Mouse (Mus musculus) C2C12 (cell line): ENCODE results near the gene Cdk5r1. TPM values are rescaled to one million over a fixed set of nuclear protein-coding genes. Genes with fewer than 3 reads are reported as not detected.

Source experiments
- H3K27me3 ChIP-seq: one replicate; pipeline ENCODE4 v1.6.1; 2011; ENCODE audit not compliant: control insufficient read depth, insufficient read depth, insufficient read length
- H3K36me3 ChIP-seq: one replicate; pipeline ENCODE4 v1.6.1; 2011; ENCODE audit not compliant: control insufficient read depth, insufficient read depth
- H3K4me3 ChIP-seq: one replicate; pipeline ENCODE4 v1.5.1; 2011; ENCODE audit warnings: mild to moderate bottlenecking, control low read depth; ENCODE audit not compliant: poor library complexity, insufficient read depth, severe bottlenecking
- H3K79me2 ChIP-seq: one replicate; pipeline ENCODE4 v1.6.1; 2011; ENCODE audit not compliant: control insufficient read depth, insufficient read depth
- H3K79me3 ChIP-seq: one replicate; pipeline ENCODE4 v1.6.1; 2011; ENCODE audit warnings: low read depth, control low read depth
- H3ac ChIP-seq: one replicate; pipeline ENCODE3; 2011; ENCODE audit warnings: low read depth; ENCODE audit not compliant: control insufficient read depth, insufficient read length
- CEBPB ChIP-seq: IDR thresholded peaks from one replicate; pipeline ENCODE4 v1.6.1; 2011; ENCODE audit warnings: low read depth, mild to moderate bottlenecking, control low read depth, moderate library complexity
- CTCF ChIP-seq: IDR thresholded peaks from one replicate; pipeline ENCODE4 v1.5.1; 2011; ENCODE audit not compliant: control insufficient read depth, insufficient read depth, insufficient read length
- FOSL1 ChIP-seq: IDR thresholded peaks from one replicate; pipeline ENCODE4 v1.8.0; 2011; ENCODE audit warnings: mild to moderate bottlenecking, low read length; ENCODE audit not compliant: poor library complexity, insufficient read depth, severe bottlenecking
- MAX ChIP-seq: IDR thresholded peaks from one replicate; pipeline ENCODE4 v1.6.1; 2011; ENCODE audit warnings: mild to moderate bottlenecking, control low read depth
- MYOD1 ChIP-seq: IDR thresholded peaks from one replicate; pipeline ENCODE4 v1.6.1; 2011; ENCODE audit warnings: low read depth; ENCODE audit not compliant: control insufficient read depth, insufficient read length
- MYOG ChIP-seq: IDR thresholded peaks from one replicate; pipeline ENCODE4 v1.6.1; 2011; ENCODE audit not compliant: control insufficient read depth, insufficient read length; ENCODE audit errors: extremely low read depth
- USF1 ChIP-seq: IDR thresholded peaks from one replicate; pipeline ENCODE4 v1.6.1; 2011; ENCODE audit warnings: low read depth, mild to moderate bottlenecking, control low read depth, moderate library complexity
- polyA plus RNA-seq: library from polyadenylated mRNA; unstranded; fragments of >200 nt; fragmentation: generic; extraction: Trizol; gene quantifications from one replicate; pipeline ENCODE4 v1.2.1, GENCODE M21; 2012; ENCODE audit warnings: missing spikeins

The Cdk5r1 gene
- polyA plus RNA-seq, 1 experiment, result 4.7 TPM

- no peaks in the 10 kb centered on the region for H3K36me3 ChIP-seq
- H3K79me2 ChIP-seq, result no peaks in the 10 kb centered on the region
- H3K27me3 ChIP-seq, result no peaks in the 10 kb centered on the region
- H3ac ChIP-seq, result no peak overlapping the region
- no peaks in the 10 kb centered on the region for H3K79me3 ChIP-seq
- H3K4me3 ChIP-seq, result no peak overlapping the region
- TF ChIP-seq CTCF (no peak), MAX (no peak), MYOD1 (peak; percentile 50), MYOG (no peak)
These were observed 27.9 kb downstream of the Cdk5r1 start for GRCm38 (mm10) chr11:80504519-80505385.

- TF ChIP-seq MYOD1, result no peak
- TF ChIP-seq MAX, result no peak
- TF ChIP-seq CTCF, result no peak
- TF ChIP-seq MYOG, result no peak
- no peak for TF ChIP-seq CEBPB
- no peak for TF ChIP-seq FOSL1
- no peak for TF ChIP-seq USF1
- Histone ChIP-seq H3K79me2 (no peaks in the 10 kb centered on the region), H3K4me3 (no peak overlapping the region), H3K36me3 (no peaks in the 10 kb centered on the region), H3K27me3 (no peaks in the 10 kb centered on the region), H3ac (no peak overlapping the region), H3K79me3 (no peaks in the 10 kb centered on the region)
These were observed 28.8 kb downstream of the Cdk5r1 start for GRCm38 (mm10) chr11:80505581-80505980.

- Histone ChIP-seq H3K79me3 (no peaks in the 10 kb centered on the region), H3K4me3 (no peak overlapping the region), H3K27me3 (no peaks in the 10 kb centered on the region), H3K79me2 (no peaks in the 10 kb centered on the region), H3K36me3 (no peaks in the 10 kb centered on the region), H3ac (no peak overlapping the region)
- no peak for TF ChIP-seq USF1
- TF ChIP-seq CTCF, result no peak
- no peak for TF ChIP-seq MYOD1
- TF ChIP-seq CEBPB, result no peak
- TF ChIP-seq MAX, result no peak
- TF ChIP-seq MYOG, result no peak
- no peak for TF ChIP-seq FOSL1
These were observed 29.7 kb downstream of the Cdk5r1 start for GRCm38 (mm10) chr11:80506483-80506882.

GRCm38 (mm10) chr11:80507791-80508190 is 31.0 kb downstream of the Cdk5r1 start:
- Histone ChIP-seq H3K27me3 (no peaks in the 10 kb centered on the region), H3K36me3 (no peaks in the 10 kb centered on the region), H3K79me2 (no peaks in the 10 kb centered on the region), H3ac (no peak overlapping the region), H3K79me3 (no peaks in the 10 kb centered on the region), H3K4me3 (no peak overlapping the region)
- TF ChIP-seq MAX, result no peak
- no peak for TF ChIP-seq CEBPB
- TF ChIP-seq MYOD1, result no peak
- TF ChIP-seq CTCF, result no peak
- TF ChIP-seq USF1, result no peak
- TF ChIP-seq MYOG, result no peak
- TF ChIP-seq FOSL1, result no peak

- Histone ChIP-seq H3K4me3 (no peak overlapping the region), H3ac (no peak overlapping the region), H3K79me3 (no peaks in the 10 kb centered on the region), H3K36me3 (no peaks in the 10 kb centered on the region), H3K27me3 (no peaks in the 10 kb centered on the region), H3K79me2 (no peaks in the 10 kb centered on the region)
- TF ChIP-seq FOSL1 (no peak), CTCF (no peak), MYOD1 (peak; percentile 63), CEBPB (no peak), MAX (no peak), MYOG (no peak)
These were observed 31.7 kb downstream of the Cdk5r1 start for GRCm38 (mm10) chr11:80508361-80509175.
